Mouse (Mus musculus): ENCODE results near the gene Txnrd2. TPM values are rescaled to one million over a fixed set of nuclear protein-coding genes. Genes with fewer than 3 reads are reported as not detected.

The Txnrd2 gene
- polyA plus RNA-seq, 1 experiment from 2014 or later: 18.2 TPM

GRCm38 (mm10) chr16:18490894-18491293 is 64.7 kb downstream of the Txnrd2 start:
- H3K36me3 ChIP-seq: no peaks in the 10 kb centered on the region
- H3K9me3 ChIP-seq (replicated peaks): no peaks in the 10 kb centered on the region
- no peaks in the 10 kb centered on the region for H3K4me1 ChIP-seq
- no peak overlapping the region for H3K27ac ChIP-seq (replicated peaks)
- no peaks in the 10 kb centered on the region for H3K27me3 ChIP-seq
- no peak overlapping the region for H3K4me3 ChIP-seq (replicated peaks)
- no peak for ATAC-seq (ENCODE audit: insufficient number of reproducible peaks, low FRiP score, low TSS enrichment, low read depth)
- H3K9ac ChIP-seq: no peak overlapping the region
- 74% methylated on average over 1 of the region's 1 CpGs for WGBS
- H3K4me2 ChIP-seq (replicated peaks): no peak overlapping the region

- Histone ChIP-seq H3K36me3 (peaks cover 14% of the 10 kb centered on the region), H3K9me3 (replicated peaks) (no peaks in the 10 kb centered on the region), H3K4me2 (replicated peaks) (peak overlapping the region; percentile 84), H3K27ac (replicated peaks) (peak overlapping the region; percentile 91), H3K27me3 (no peaks in the 10 kb centered on the region), H3K9ac (peak overlapping the region; percentile 69), H3K4me1 (peaks cover 26% of the 10 kb centered on the region), H3K4me3 (replicated peaks) (peak overlapping the region; percentile 62)
- WGBS: 9% methylated on average over 6 of the region's 6 CpGs
- peak; percentile 30; the same call in 1 of the 2 replicates for ATAC-seq (ENCODE audit: insufficient number of reproducible peaks, low FRiP score, low TSS enrichment, low read depth)
Measured at GRCm38 (mm10) chr16:18497865-18498515, 71.8 kb downstream of the Txnrd2 start.

GRCm38 (mm10) chr16:18498558-18498990 is 72.4 kb downstream of the Txnrd2 start, which contains the start of the genes Gnb1l and Rtl10:
Gnb1l (plus strand) TSS chr16:18498713.
Rtl10 (plus strand) TSS chr16:18498901.
- 0% methylated on average over 38 of the region's 51 CpGs for WGBS
- ATAC-seq (ENCODE audit: insufficient number of reproducible peaks, low FRiP score, low TSS enrichment, low read depth): peak; percentile 97
- H3K36me3 ChIP-seq: peaks cover 14% of the 10 kb centered on the region

DNA sequence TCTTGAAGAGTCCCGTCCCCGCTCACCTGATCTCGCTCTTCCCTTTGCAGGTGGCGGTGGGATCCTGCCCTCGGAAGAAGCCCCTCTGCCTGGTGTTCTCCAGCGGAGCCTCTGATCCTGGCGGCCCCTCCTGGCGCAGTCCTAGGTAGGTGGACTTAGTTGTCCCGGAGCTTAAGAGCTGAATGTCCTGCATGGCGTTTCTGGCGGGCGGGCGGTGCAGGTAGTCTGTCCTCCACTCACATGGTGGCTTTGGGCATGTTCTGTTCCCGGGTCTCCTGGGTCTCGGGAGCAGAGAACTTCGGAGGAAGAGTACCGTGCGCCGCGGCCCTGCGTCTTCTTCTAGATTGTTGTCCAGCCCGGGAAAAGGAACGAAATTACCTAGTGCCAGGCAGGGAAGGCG is 72.8 kb downstream of the Txnrd2 start:
- H3K4me1 ChIP-seq: peaks cover 26% of the 10 kb centered on the region
- H3K36me3 ChIP-seq: peaks cover 14% of the 10 kb centered on the region
- peak overlapping the region; percentile 69 for H3K9ac ChIP-seq
- H3K27me3 ChIP-seq: no peaks in the 10 kb centered on the region
- no peak for ATAC-seq (ENCODE audit: insufficient number of reproducible peaks, low FRiP score, low TSS enrichment, low read depth)
- peak overlapping the region; percentile 84 for H3K4me2 ChIP-seq (replicated peaks)
- no peaks in the 10 kb centered on the region for H3K9me3 ChIP-seq (replicated peaks)
- under 1% methylated on average over 22 of the region's 24 CpGs for WGBS
- H3K27ac ChIP-seq (replicated peaks): peak overlapping the region; percentile 91
- peak overlapping the region; percentile 62 for H3K4me3 ChIP-seq (replicated peaks)

More at GRCm38 (mm10) chr16:18498558-18498990, 72.4 kb downstream of the Txnrd2 start, which contains the start of the genes Gnb1l and Rtl10:
- Histone ChIP-seq H3K27me3 (no peaks in the 10 kb centered on the region), H3K4me3 (replicated peaks) (peak within 1 kb of the TSS; percentile 62), H3K9ac (peak within 1 kb of the TSS; percentile 69), H3K4me2 (replicated peaks) (peak within 1 kb of the TSS; percentile 84), H3K27ac (replicated peaks) (peak within 1 kb of the TSS; percentile 91), H3K9me3 (replicated peaks) (no peaks in the 10 kb centered on the region), H3K4me1 (peaks cover 26% of the 10 kb centered on the region)

DNA sequence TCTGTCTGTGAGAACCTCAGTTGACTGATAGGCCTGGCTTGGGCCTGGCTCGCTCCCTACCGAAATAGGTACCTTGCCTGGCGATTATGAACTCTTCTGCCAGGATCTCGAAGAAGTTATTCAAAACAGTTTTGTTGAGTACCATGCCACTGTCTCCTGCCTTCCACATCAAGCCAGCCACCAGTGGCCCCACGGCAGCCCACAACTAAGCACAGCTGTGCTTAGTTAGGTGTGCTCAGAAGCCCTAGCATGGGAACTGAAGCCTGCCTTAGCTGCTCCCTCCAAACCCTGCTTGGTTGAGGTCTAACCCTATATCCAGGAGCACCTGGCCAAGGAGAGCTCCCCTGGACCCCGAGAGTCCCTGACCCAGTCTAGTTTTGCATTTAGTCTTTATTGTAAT is 75.3 kb downstream of the Txnrd2 start:
- Histone ChIP-seq H3K27me3 (no peaks in the 10 kb centered on the region), H3K36me3 (peaks cover 14% of the 10 kb centered on the region), H3K4me1 (peaks cover 26% of the 10 kb centered on the region), H3K9me3 (replicated peaks) (no peaks in the 10 kb centered on the region), H3K27ac (replicated peaks) (no peak overlapping the region), H3K9ac (peak overlapping the region; percentile 4; the same call in 1 of the 2 replicates), H3K4me3 (replicated peaks) (no peak overlapping the region), H3K4me2 (replicated peaks) (no peak overlapping the region)
- WGBS: 91% methylated on average over 6 of the region's 6 CpGs
- no peak for ATAC-seq (ENCODE audit: insufficient number of reproducible peaks, low FRiP score, low TSS enrichment, low read depth)

DNA sequence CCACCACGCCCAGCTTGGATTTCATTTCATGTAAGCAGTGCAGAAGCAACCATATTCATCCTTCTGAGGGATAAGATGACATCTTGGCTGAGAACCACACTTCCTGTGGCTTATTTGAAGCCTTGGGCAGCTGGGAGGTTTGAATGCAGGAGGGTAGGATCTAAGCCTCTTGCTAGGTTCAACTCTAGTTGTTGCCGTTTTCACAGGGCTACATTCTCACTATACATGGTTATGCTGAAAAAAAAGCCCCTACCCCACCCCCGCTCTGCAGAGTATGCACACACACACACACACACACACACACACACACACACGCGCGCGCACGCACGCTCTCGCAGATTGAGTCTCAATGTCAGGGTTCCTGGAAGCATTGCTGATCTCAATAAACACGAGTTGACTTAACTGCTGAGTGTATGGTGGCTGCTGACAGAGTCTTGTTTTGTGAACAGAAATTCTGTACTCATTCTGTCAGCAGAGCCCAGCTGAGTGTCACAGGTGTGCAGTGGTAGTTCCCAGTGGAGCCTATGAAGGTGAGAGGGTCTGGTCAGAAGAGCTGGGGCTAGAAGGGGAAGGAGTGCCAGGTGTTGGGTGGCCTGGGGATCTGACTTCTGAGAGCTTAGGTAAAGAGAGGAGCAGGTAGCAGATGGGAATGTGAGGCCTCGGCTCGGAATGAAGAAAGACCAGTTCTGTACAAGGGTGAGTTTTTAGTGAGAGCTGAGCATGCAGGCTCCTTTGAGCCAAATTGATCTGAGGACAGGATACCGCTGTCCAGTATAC is 77.6 kb downstream of the Txnrd2 start:
- H3K4me1 ChIP-seq: peaks cover 21% of the 10 kb centered on the region
- no peak overlapping the region for H3K4me3 ChIP-seq (replicated peaks)
- no peak overlapping the region for H3K9ac ChIP-seq
- H3K27ac ChIP-seq (replicated peaks): no peak overlapping the region
- H3K36me3 ChIP-seq: peaks cover 14% of the 10 kb centered on the region
- ATAC-seq (ENCODE audit: insufficient number of reproducible peaks, low FRiP score, low TSS enrichment, low read depth): no peak
- H3K4me2 ChIP-seq (replicated peaks): no peak overlapping the region
- H3K27me3 ChIP-seq: no peaks in the 10 kb centered on the region
- WGBS: 76% methylated on average over 14 of the region's 14 CpGs
- H3K9me3 ChIP-seq (replicated peaks): no peaks in the 10 kb centered on the region

- Histone ChIP-seq H3K4me2 (replicated peaks) (no peak overlapping the region), H3K4me3 (replicated peaks) (no peak overlapping the region), H3K9me3 (replicated peaks) (no peaks in the 10 kb centered on the region), H3K4me1 (peaks cover 8% of the 10 kb centered on the region), H3K27ac (replicated peaks) (no peak overlapping the region), H3K27me3 (no peaks in the 10 kb centered on the region), H3K36me3 (peaks cover 10% of the 10 kb centered on the region), H3K9ac (no peak overlapping the region)
- no peak for ATAC-seq (ENCODE audit: insufficient number of reproducible peaks, low FRiP score, low TSS enrichment, low read depth)
- WGBS: 95% methylated on average over 3 of the region's 3 CpGs
Measured at GRCm38 (mm10) chr16:18506524-18507199, 80.5 kb downstream of the Txnrd2 start.

DNA sequence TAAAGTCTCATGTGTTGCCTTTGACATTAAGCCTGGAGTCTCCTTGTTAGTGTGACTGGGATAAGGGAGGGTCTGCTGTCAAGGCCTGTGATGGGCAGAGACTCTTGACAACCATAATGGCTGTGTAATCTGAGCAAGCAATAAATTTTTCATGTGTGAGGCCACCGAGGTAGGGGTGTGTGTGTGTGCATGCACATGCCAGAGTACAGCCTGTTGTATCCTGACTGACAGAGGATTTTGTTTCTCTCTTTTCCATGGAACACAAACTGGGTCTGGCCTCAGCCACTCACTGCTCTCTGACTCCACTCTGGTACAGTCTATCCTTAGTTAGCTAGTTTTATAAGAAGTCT is 81.0 kb downstream of the Txnrd2 start:
- H3K9me3 ChIP-seq (replicated peaks): no peaks in the 10 kb centered on the region
- ATAC-seq (ENCODE audit: insufficient number of reproducible peaks, low FRiP score, low TSS enrichment, low read depth): no peak

DNA sequence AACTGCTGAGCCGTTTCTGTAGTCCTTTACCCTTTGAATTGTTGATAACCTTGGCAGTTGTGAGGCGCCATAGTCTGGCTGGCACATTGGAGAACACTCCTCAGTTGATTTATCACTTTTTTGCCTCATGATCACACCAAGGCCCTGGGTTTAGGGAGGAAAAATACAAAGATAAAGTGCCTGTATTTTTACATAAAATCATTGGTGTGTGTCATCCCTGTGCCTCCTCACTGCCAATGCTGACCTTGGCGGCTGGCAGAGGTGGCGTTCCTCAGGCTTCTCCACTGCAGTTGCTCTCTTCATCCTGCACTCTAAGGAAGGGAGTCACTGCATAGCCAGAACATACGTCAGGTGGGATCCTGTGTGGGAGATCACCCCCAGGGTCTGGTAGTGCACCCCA is 85.6 kb downstream of the Txnrd2 start:
- 83% methylated on average over 5 of the region's 5 CpGs for WGBS
- Histone ChIP-seq H3K9ac (no peak overlapping the region), H3K27me3 (no peaks in the 10 kb centered on the region), H3K4me2 (replicated peaks) (no peak overlapping the region), H3K27ac (replicated peaks) (no peak overlapping the region), H3K4me1 (peaks cover 11% of the 10 kb centered on the region), H3K36me3 (0 out of 2 replicates have a peak, but pooled peaks cover 4% of the 10 kb centered on the region), H3K9me3 (replicated peaks) (no peaks in the 10 kb centered on the region), H3K4me3 (replicated peaks) (no peak overlapping the region)
- ATAC-seq (ENCODE audit: insufficient number of reproducible peaks, low FRiP score, low TSS enrichment, low read depth): no peak

More for the DNA sequence above, 81.0 kb downstream of the Txnrd2 start:
- H3K36me3 ChIP-seq: peaks cover 6% of the 10 kb centered on the region; the same call in 1 of the 2 replicates
- no peak overlapping the region for H3K4me2 ChIP-seq (replicated peaks)
- WGBS: 14% methylated on average over 1 of the region's 1 CpGs
- no peak overlapping the region for H3K27ac ChIP-seq (replicated peaks)
- no peak overlapping the region for H3K4me3 ChIP-seq (replicated peaks)
- no peak overlapping the region for H3K9ac ChIP-seq
- no peaks in the 10 kb centered on the region for H3K27me3 ChIP-seq
- peaks cover 8% of the 10 kb centered on the region for H3K4me1 ChIP-seq

DNA sequence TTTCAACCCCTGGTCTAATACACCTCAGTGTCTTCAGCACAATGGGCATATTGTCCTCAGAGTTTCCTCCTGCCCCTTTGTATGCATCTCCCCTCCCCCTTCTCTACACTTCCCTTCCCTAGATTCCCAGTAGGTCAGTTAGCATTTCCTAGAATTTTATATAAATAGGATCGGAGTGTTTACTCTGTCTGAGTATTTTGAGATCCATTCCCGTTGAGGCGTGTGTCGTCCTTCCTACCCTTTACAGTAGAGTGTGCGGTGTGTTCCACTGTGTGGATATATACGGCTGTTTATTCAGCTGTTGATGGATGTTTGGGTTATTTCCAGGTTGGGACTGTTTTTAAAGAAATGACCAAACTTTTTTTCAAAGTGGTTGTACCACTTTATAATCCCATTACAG is 87.3 kb downstream of the Txnrd2 start:
- H3K4me2 ChIP-seq (replicated peaks): no peak overlapping the region
- H3K27me3 ChIP-seq: no peaks in the 10 kb centered on the region
- H3K4me3 ChIP-seq (replicated peaks): no peak overlapping the region
- H3K36me3 ChIP-seq: 0 out of 2 replicates have a peak, but pooled peaks cover 4% of the 10 kb centered on the region
- H3K4me1 ChIP-seq: peaks cover 11% of the 10 kb centered on the region
- no peaks in the 10 kb centered on the region for H3K9me3 ChIP-seq (replicated peaks)
- H3K9ac ChIP-seq: no peak overlapping the region
- 47% methylated on average over 6 of the region's 6 CpGs for WGBS
- no peak overlapping the region for H3K27ac ChIP-seq (replicated peaks)
- ATAC-seq (ENCODE audit: insufficient number of reproducible peaks, low FRiP score, low TSS enrichment, low read depth): no peak

DNA sequence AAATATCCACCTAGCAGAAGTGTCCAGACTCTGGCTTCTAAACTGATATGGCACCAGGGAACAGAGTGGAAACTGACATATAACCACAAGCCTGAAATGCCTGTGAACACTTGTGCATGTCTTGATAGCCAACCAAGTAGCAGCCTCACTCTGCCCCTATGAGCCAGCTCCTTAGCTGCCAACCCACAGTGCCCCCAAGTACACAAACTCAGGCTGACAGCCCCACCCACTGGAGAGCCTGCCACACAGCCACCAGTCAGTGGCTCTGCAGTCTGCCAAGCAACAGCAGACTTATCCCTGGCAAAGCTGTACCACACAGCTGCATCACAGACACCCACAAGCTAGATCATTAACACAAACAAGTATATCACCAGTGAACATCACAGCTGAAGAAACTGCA is 91.9 kb downstream of the Txnrd2 start:
- H3K4me3 ChIP-seq (replicated peaks): no peak overlapping the region
- H3K9me3 ChIP-seq (replicated peaks): no peaks in the 10 kb centered on the region
- H3K9ac ChIP-seq: no peak overlapping the region
- peaks cover 3% of the 10 kb centered on the region; the same call in 1 of the 2 replicates for H3K4me1 ChIP-seq
- no peaks in the 10 kb centered on the region for H3K36me3 ChIP-seq
- ATAC-seq (ENCODE audit: insufficient number of reproducible peaks, low FRiP score, low TSS enrichment, low read depth): no peak
- no peak overlapping the region for H3K4me2 ChIP-seq (replicated peaks)
- no peaks in the 10 kb centered on the region for H3K27me3 ChIP-seq
- no peak overlapping the region for H3K27ac ChIP-seq (replicated peaks)
